Mouse (Mus musculus) gastrocnemius, postnatal 14 days (tissue): ENCODE measurements at regions not wholly inside any gene's neighbourhood (a gene's known extent, or its start where the extent isn't known, plus 50 kb on each side); places are given as distances from the start of the nearest gene placed in this dataset.
A peak's percentile ranks its signal among the peaks of the same experiment; 100 is the strongest.

Experiments
- DNase-seq: peaks from one replicate; pipeline ENCODE4 v3.0.0; 2021; ENCODE audit warnings: mixed read lengths
- intact Hi-C: fragments of 180-260 bp; cut with DNase I; formaldehyde crosslinking; loops from one replicate; pipeline ENCODE4 v1.15.1; 2025; ENCODE audit warnings: low total_unique reads

DNA sequence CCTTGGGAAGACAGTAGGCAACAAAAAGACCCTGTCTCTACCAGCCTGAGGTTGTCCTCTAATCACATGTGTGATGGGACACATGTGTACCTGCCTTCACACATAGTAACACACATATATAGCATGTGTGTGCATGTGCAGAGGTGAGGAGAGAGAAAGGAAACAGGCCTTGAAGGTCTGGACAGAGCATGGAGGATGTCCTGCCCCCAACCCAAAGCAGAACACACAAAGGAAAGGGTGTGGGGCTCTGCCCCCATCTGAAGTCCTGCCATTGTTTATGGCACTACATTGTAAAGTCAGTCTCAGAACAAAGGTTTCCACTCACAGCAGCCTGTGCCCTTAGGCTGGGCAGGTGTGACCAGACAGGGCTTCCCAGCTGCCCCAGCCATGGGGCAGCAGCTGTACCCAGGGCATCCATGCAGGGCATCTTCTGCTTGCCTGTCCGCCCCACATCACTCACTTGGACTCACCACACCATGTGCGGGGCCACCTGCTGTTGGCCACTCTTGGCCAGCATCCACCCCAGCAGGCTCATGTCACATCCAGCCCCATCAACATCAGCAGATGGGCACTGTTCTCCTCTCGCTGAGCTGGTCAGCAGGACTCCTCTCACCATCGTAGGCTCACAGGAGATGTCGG lies 83.6 kb upstream of the 1700016C15Rik start:
- intact Hi-C loops = loop anchor here (5.0 kb wide), 1 partner anchor 36 kb away; no protein-coding TSS in a partner anchor
- DNase-seq = peak; percentile 43

GRCm38 (mm10) chr1:177647876-177648275 lies 81.7 kb upstream of the 1700016C15Rik start:
- DNase-seq = no peak
- intact Hi-C loops = loop anchor here (5.0 kb wide), 1 partner anchor 34 kb away; no protein-coding TSS in a partner anchor

- no peak for DNase-seq
- intact Hi-C loops = loop anchor here (5.0 kb wide), 1 partner anchor 33 kb away; no protein-coding TSS in a partner anchor
Observed at GRCm38 (mm10) chr1:177648974-177649373, 80.6 kb upstream of the 1700016C15Rik start.

GRCm38 (mm10) chr1:177651219-177651618 lies 78.4 kb upstream of the 1700016C15Rik start:
- DNase-seq = no peak
- intact Hi-C loops = no loop called here

DNA sequence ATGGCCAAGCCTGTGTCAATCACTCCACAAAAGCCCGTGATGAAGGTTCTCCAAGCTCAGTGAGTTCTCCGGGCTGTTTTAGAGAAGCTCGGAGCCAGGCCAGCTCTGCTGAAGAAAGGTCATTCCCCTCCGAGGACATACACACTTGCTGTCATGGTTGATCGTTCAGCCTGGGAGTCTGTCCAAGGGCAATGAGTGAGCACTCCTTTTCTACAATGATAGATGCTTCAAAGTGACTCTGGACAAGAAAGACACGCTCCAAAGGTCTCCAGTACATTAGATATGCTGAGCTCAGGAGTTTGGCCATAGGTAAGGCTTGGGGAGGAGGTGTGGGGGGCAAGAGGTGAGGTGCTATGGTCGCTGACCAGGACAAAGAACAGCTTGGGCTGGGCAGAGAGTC lies 66.5 kb upstream of the 1700016C15Rik start:
- intact Hi-C loops = no loop called here
- no peak for DNase-seq

GRCm38 (mm10) chr1:177667041-177667791 lies 62.4 kb upstream of the 1700016C15Rik start:
- DNase-seq = no peak
- intact Hi-C loops = no loop called here

DNA sequence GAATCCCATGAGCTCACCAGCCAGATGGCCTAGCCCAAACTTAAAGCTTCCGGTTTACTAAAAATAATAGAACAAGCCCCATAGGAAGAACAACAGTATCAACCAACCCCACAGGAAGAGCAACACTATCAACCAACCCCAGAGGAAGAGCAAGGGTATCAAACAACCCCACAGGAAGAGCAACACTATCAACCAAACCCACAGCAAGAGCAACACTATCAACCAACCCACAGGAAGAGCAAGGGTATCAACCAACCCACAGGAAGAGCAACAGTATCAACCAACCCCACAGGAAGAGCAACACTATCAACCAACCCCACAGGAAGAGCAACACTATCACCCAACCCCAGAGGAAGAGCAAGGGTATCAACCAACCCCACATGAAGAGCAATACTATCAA lies 59.0 kb upstream of the 1700016C15Rik start:
- intact Hi-C loops = no loop called here
- no peak for DNase-seq

DNA sequence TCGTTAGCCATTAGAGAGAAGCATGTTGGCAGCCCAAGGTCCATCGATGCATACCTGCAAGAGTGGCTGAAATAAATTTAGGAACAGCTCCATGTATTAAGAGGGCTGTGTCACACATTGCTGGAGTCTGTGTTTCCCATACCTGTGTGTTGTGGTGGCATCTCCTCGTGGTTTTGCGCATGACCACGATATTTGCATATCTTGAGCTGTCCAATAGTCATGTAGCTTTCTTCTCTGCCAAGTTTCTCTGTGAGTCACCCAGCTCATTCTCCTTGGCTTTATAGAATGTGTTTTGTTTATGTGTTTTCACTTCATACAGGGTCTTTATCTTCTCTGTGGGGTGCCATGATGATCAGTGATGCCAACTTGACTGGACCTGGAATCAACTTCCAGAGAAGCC lies 53.0 kb upstream of the 1700016C15Rik start:
- intact Hi-C loops = no loop called here
- DNase-seq = no peak

- DNase-seq = no peak
- intact Hi-C loops = no loop called here
Observed at GRCm38 (mm10) chr1:177678832-177679231, 50.8 kb upstream of the 1700016C15Rik start.
